Mouse (Mus musculus) neural tube, embryonic 11.5 days (tissue): ENCODE measurements at regions not wholly inside any gene's neighbourhood (a gene's known extent, or its start where the extent isn't known, plus 50 kb on each side); places are given as distances from the start of the nearest gene placed in this dataset.

Source experiments
- ATAC-seq: fragments of 200-750 bp; cut with Nextera tagmentation; 2 replicates; pipeline ENCODE4 v1.8.0; 2017; ENCODE audit warnings: moderate number of reproducible peaks, mild to moderate bottlenecking, moderate TSS enrichment, moderate library complexity; ENCODE audit not compliant: insufficient read depth, low FRiP score, low TSS enrichment
- DNase-seq: peaks from one replicate; pipeline ENCODE4 v3.0.0-alpha.2; 2015; ENCODE audit warnings: low spot score
- H3K27ac ChIP-seq: fragments of 300-500 bp; sonication (generic); 2 replicates; pipeline ENCODE4 v1.5.1; 2014; ENCODE audit warnings: low read depth, mild to moderate bottlenecking, low read length
- H3K27me3 ChIP-seq: fragments of 300-500 bp; sonication (generic); 2 replicates; pipeline ENCODE4 v1.6.1; 2014; ENCODE audit warnings: mild to moderate bottlenecking, low read length, mixed read lengths; ENCODE audit not compliant: control insufficient read depth, insufficient read depth
- H3K36me3 ChIP-seq: fragments of 300-500 bp; sonication (generic); 2 replicates; pipeline ENCODE4 v1.6.1; 2014; ENCODE audit warnings: mild to moderate bottlenecking, low read length, moderate library complexity, mixed read lengths; ENCODE audit not compliant: control insufficient read depth, insufficient read depth
- H3K4me1 ChIP-seq: fragments of 300-500 bp; sonication (generic); 2 replicates; pipeline ENCODE4 v1.6.1; 2014; ENCODE audit warnings: low read length, mixed read lengths; ENCODE audit not compliant: control insufficient read depth, insufficient read depth
- H3K4me2 ChIP-seq: fragments of 300-500 bp; sonication (generic); 2 replicates; pipeline ENCODE4 v1.6.1; 2014; ENCODE audit warnings: low read depth, mild to moderate bottlenecking, moderate library complexity
- H3K4me3 ChIP-seq: fragments of 300-500 bp; sonication (generic); 2 replicates; pipeline ENCODE4 v1.5.1; 2014; ENCODE audit warnings: low read depth, low read length
- H3K9ac ChIP-seq: fragments of 300-500 bp; sonication (generic); 2 replicates; pipeline ENCODE4 v1.6.1; 2014; ENCODE audit warnings: mild to moderate bottlenecking, low read length
- H3K9me3 ChIP-seq: fragments of 300-500 bp; sonication (generic); 2 replicates; pipeline ENCODE4 v1.6.1; 2016; ENCODE audit warnings: low read length; ENCODE audit not compliant: control insufficient read depth
- WGBS: fragments of 180-500 bp; shearing (Covaris S2); extraction: QIAGEN DNeasy Blood & Tissue Kit; methylation state at CpG from one replicate; pipeline ENCODE4 v1.1.7; 2014; 5-methylcytosine and 5-hydroxymethylcytosine counted together

GRCm38 (mm10) chr8:116111168-116111567 is 393.6 kb upstream of the Dynlrb2 start:
- no peak overlapping the region for H3K4me2 ChIP-seq
- no peaks in the 10 kb centered on the region for H3K4me1 ChIP-seq
- 73% methylated on average over 12 of the region's 12 CpGs for WGBS
- no peaks in the 10 kb centered on the region for H3K9me3 ChIP-seq
- DNase-seq (no peak), ATAC-seq (no peak)
- no peak overlapping the region for H3K9ac ChIP-seq
- no peaks in the 10 kb centered on the region for H3K36me3 ChIP-seq
- H3K27ac ChIP-seq: no peak overlapping the region
- no peaks in the 10 kb centered on the region for H3K27me3 ChIP-seq
- no peak overlapping the region for H3K4me3 ChIP-seq

GRCm38 (mm10) chr8:116096666-116097065 is 389.1 kb upstream of the Maf start:
- Histone ChIP-seq H3K27ac (no peak overlapping the region), H3K4me3 (no peak overlapping the region), H3K36me3 (no peaks in the 10 kb centered on the region), H3K9me3 (no peaks in the 10 kb centered on the region), H3K4me2 (no peak overlapping the region), H3K9ac (no peak overlapping the region), H3K27me3 (no peaks in the 10 kb centered on the region), H3K4me1 (no peaks in the 10 kb centered on the region)
- no peak for DNase-seq
- ATAC-seq: no peak
- WGBS: 73% methylated on average over 3 of the region's 3 CpGs

- H3K36me3 ChIP-seq: no peaks in the 10 kb centered on the region
- H3K4me3 ChIP-seq: no peak overlapping the region
- H3K4me2 ChIP-seq: no peak overlapping the region
- no peak for DNase-seq
- H3K27me3 ChIP-seq: no peaks in the 10 kb centered on the region
- WGBS: 94% methylated on average over 2 of the region's 2 CpGs
- H3K9me3 ChIP-seq: no peaks in the 10 kb centered on the region
- no peak overlapping the region for H3K27ac ChIP-seq
- H3K4me1 ChIP-seq: no peaks in the 10 kb centered on the region
- no peak for ATAC-seq
- H3K9ac ChIP-seq: no peak overlapping the region
These were observed 375.6 kb upstream of the Maf start for GRCm38 (mm10) chr8:116083156-116083555.

GRCm38 (mm10) chr8:116078849-116079407 is 371.3 kb upstream of the Maf start:
- no peak for ATAC-seq
- WGBS: 77% methylated on average over 5 of the region's 5 CpGs

GRCm38 (mm10) chr8:116071497-116071896 is 363.9 kb upstream of the Maf start:
- no peaks in the 10 kb centered on the region for H3K9me3 ChIP-seq
- no peak overlapping the region for H3K4me3 ChIP-seq
- no peak overlapping the region for H3K27ac ChIP-seq
- H3K4me1 ChIP-seq: no peaks in the 10 kb centered on the region
- no peak overlapping the region for H3K9ac ChIP-seq
- no peaks in the 10 kb centered on the region for H3K36me3 ChIP-seq
- 93% methylated on average over 7 of the region's 7 CpGs for WGBS
- no peak overlapping the region for H3K4me2 ChIP-seq
- DNase-seq (no peak), ATAC-seq (no peak)
- H3K27me3 ChIP-seq: no peaks in the 10 kb centered on the region

More at GRCm38 (mm10) chr8:116078849-116079407, 371.3 kb upstream of the Maf start:
- no peaks in the 10 kb centered on the region for H3K36me3 ChIP-seq
- no peak overlapping the region for H3K27ac ChIP-seq
- no peak overlapping the region for H3K4me2 ChIP-seq
- no peaks in the 10 kb centered on the region for H3K27me3 ChIP-seq
- no peak overlapping the region for H3K9ac ChIP-seq
- H3K9me3 ChIP-seq: no peaks in the 10 kb centered on the region
- DNase-seq: no peak
- no peaks in the 10 kb centered on the region for H3K4me1 ChIP-seq
- no peak overlapping the region for H3K4me3 ChIP-seq

- Histone ChIP-seq H3K4me1 (no peaks in the 10 kb centered on the region), H3K27ac (no peak overlapping the region), H3K4me2 (no peak overlapping the region), H3K9me3 (no peaks in the 10 kb centered on the region), H3K4me3 (no peak overlapping the region), H3K27me3 (no peaks in the 10 kb centered on the region), H3K9ac (no peak overlapping the region), H3K36me3 (no peaks in the 10 kb centered on the region)
- WGBS: 84% methylated on average over 3 of the region's 3 CpGs
- no peak for DNase-seq
- ATAC-seq: no peak
These were observed 361.9 kb upstream of the Maf start for GRCm38 (mm10) chr8:116069538-116069937.

- ATAC-seq: no peak
These were observed 360.4 kb upstream of the Maf start for GRCm38 (mm10) chr8:116067978-116068375.

GRCm38 (mm10) chr8:116067182-116067977 is 359.8 kb upstream of the Maf start:
- Histone ChIP-seq H3K27ac (no peak overlapping the region), H3K4me2 (no peak overlapping the region), H3K9ac (no peak overlapping the region), H3K36me3 (no peaks in the 10 kb centered on the region), H3K9me3 (no peaks in the 10 kb centered on the region), H3K4me1 (no peaks in the 10 kb centered on the region), H3K27me3 (no peaks in the 10 kb centered on the region), H3K4me3 (no peak overlapping the region)
- DNase-seq: no peak
- 79% methylated on average over 9 of the region's 9 CpGs for WGBS
- no peak for ATAC-seq

More at GRCm38 (mm10) chr8:116067978-116068375, 360.4 kb upstream of the Maf start:
- no peak overlapping the region for H3K4me2 ChIP-seq
- DNase-seq: no peak
- H3K4me3 ChIP-seq: no peak overlapping the region
- no peak overlapping the region for H3K27ac ChIP-seq
- no peaks in the 10 kb centered on the region for H3K27me3 ChIP-seq
- no peaks in the 10 kb centered on the region for H3K9me3 ChIP-seq
- 89% methylated on average over 5 of the region's 5 CpGs for WGBS
- no peaks in the 10 kb centered on the region for H3K4me1 ChIP-seq
- H3K9ac ChIP-seq: no peak overlapping the region
- no peaks in the 10 kb centered on the region for H3K36me3 ChIP-seq

- Histone ChIP-seq H3K9ac (no peak overlapping the region), H3K27ac (no peak overlapping the region), H3K4me2 (no peak overlapping the region), H3K9me3 (no peaks in the 10 kb centered on the region), H3K4me3 (no peak overlapping the region), H3K36me3 (no peaks in the 10 kb centered on the region), H3K27me3 (no peaks in the 10 kb centered on the region), H3K4me1 (no peaks in the 10 kb centered on the region)
- ATAC-seq (no peak), DNase-seq (no peak)
- 90% methylated on average over 7 of the region's 7 CpGs for WGBS
These were observed 358.3 kb upstream of the Maf start for GRCm38 (mm10) chr8:116065871-116066270.
